Mouse (Mus musculus): ENCODE results near the gene Mycbpap. TPM values are rescaled to one million over a fixed set of nuclear protein-coding genes. Genes with fewer than 3 reads are reported as not detected.
A peak's percentile ranks its signal among the peaks of the same experiment; 100 is the strongest.

The Mycbpap gene
- total RNA-seq, 2 experiments from 2014 or later = 5.9 to 6.3 TPM

GRCm38 (mm10) chr11:94528879-94529278, 7.3 kb upstream of the Mycbpap start:
- no peak for DNase-seq

GRCm38 (mm10) chr11:94526171-94526879, 4.8 kb upstream of the Mycbpap start:
- peak; percentile 27 for DNase-seq

- no peak for DNase-seq
Observed at GRCm38 (mm10) chr11:94513452-94513851, 8.1 kb downstream of the Mycbpap start.

- DNase-seq = no peak
Observed at GRCm38 (mm10) chr11:94508976-94509375, 12.6 kb downstream of the Mycbpap start.

- DNase-seq = no peak
Observed at GRCm38 (mm10) chr11:94501482-94501881, 20.1 kb downstream of the Mycbpap start.

- no peak for DNase-seq
Observed at GRCm38 (mm10) chr11:94500362-94500761, 21.2 kb downstream of the Mycbpap start.

- DNase-seq = peak; percentile 62
Observed at GRCm38 (mm10) chr11:94499661-94500152, 21.8 kb downstream of the Mycbpap start, which contains the start of gene Epn3. Gene Epn3, minus strand, starts transcription at chr11:94499974.

- no peak for DNase-seq
Observed at GRCm38 (mm10) chr11:94499035-94499434, 22.5 kb downstream of the Mycbpap start.

- DNase-seq = peak; percentile 70
Observed at GRCm38 (mm10) chr11:94498093-94498996, 23.2 kb downstream of the Mycbpap start.

- DNase-seq = no peak
Observed at GRCm38 (mm10) chr11:94495415-94495814, 26.1 kb downstream of the Mycbpap start.

- DNase-seq = no peak
Observed at GRCm38 (mm10) chr11:94491749-94492099, 29.8 kb downstream of the Mycbpap start.

- peak; percentile 48 for DNase-seq
Observed at GRCm38 (mm10) chr11:94491035-94491748, 30.4 kb downstream of the Mycbpap start.

GRCm38 (mm10) chr11:94489745-94490144, 31.8 kb downstream of the Mycbpap start:
- no peak for DNase-seq

GRCm38 (mm10) chr11:94488767-94489533, 32.6 kb downstream of the Mycbpap start:
- no peak for DNase-seq

GRCm38 (mm10) chr11:94486001-94486400, 35.5 kb downstream of the Mycbpap start, which contains the start of gene Spata20:
Gene Spata20, minus strand, starts transcription at chr11:94486179.
- peak; percentile 93 for DNase-seq

- no peak for DNase-seq
Observed at GRCm38 (mm10) chr11:94485223-94485622, 36.3 kb downstream of the Mycbpap start.

GRCm38 (mm10) chr11:94484636-94485035, 36.9 kb downstream of the Mycbpap start:
- no peak for DNase-seq

GRCm38 (mm10) chr11:94483921-94484320, 37.6 kb downstream of the Mycbpap start:
- no peak for DNase-seq

- DNase-seq = no peak
Observed at GRCm38 (mm10) chr11:94483436-94483835, 38.1 kb downstream of the Mycbpap start.

GRCm38 (mm10) chr11:94482738-94483137, 38.8 kb downstream of the Mycbpap start:
- DNase-seq = no peak

GRCm38 (mm10) chr11:94481963-94482362, 39.6 kb downstream of the Mycbpap start:
- peak; percentile 49 for DNase-seq

GRCm38 (mm10) chr11:94480382-94480781, 41.2 kb downstream of the Mycbpap start:
- no peak for DNase-seq

Measured in heart, postnatal 4 days (tissue).